Mouse (Mus musculus) kidney, adult 2 months (tissue): ENCODE results near the gene Tmem72. TPM values are rescaled to one million over a fixed set of nuclear protein-coding genes. Genes with fewer than 3 reads are reported as not detected.

ENCODE experiments used
- DNase-seq: peaks from one replicate; pipeline ENCODE4 v3.0.0; 2021
- H3K27ac ChIP-seq: fragments of 200-500 bp; 2 replicates; pipeline ENCODE4 v1.5.1; 2012; ENCODE audit warnings: low read depth, low read length, control low read depth, inconsistent platforms; ENCODE audit not compliant: insufficient read depth
- H3K27me3 ChIP-seq: fragments of 200-500 bp; replicated peaks from 2 replicates; pipeline ENCODE4 v1.6.1; 2012; ENCODE audit warnings: mild to moderate bottlenecking, moderate library complexity, low read length, inconsistent platforms; ENCODE audit not compliant: control insufficient read depth, insufficient read depth
- H3K36me3 ChIP-seq: fragments of 200-500 bp; 2 replicates; pipeline ENCODE4 v1.6.1; 2012; ENCODE audit warnings: mild to moderate bottlenecking, moderate library complexity, low read length, inconsistent platforms; ENCODE audit not compliant: control insufficient read depth, insufficient read depth
- H3K4me1 ChIP-seq: fragments of 200-500 bp; 2 replicates; pipeline ENCODE4 v1.6.1; 2011; ENCODE audit warnings: low read length; ENCODE audit not compliant: control insufficient read depth, insufficient read depth
- H3K4me3 ChIP-seq: fragments of 200-500 bp; 2 replicates; pipeline ENCODE4 v1.5.1; 2011; ENCODE audit warnings: mild to moderate bottlenecking, low read depth, low read length, control low read depth; ENCODE audit not compliant: insufficient read depth
- CTCF ChIP-seq: fragments of 200-500 bp; conservative IDR thresholded peaks from 2 replicates; pipeline ENCODE4 v1.5.1; 2011; ENCODE audit warnings: low read depth, mild to moderate bottlenecking, control low read depth, low read length, moderate library complexity, mixed read lengths; ENCODE audit not compliant: insufficient read depth, insufficient read length
- POLR2A ChIP-seq: fragments of 200-500 bp; IDR thresholded peaks from one replicate; pipeline ENCODE4 v1.6.1; 2011; ENCODE audit warnings: low read depth, low read length, control low read depth
- WGBS: fragments of 180-500 bp; shearing (Covaris S2); methylation state at CpG from one replicate; pipeline ENCODE4 v1.1.7; 2018; 5-methylcytosine and 5-hydroxymethylcytosine counted together
- polyA plus RNA-seq: library from polyadenylated mRNA; depleted of rRNA; stranded (reverse); fragments of >200 nt; gene quantifications from 2 replicates; pipeline ENCODE4 v1.2.3, GENCODE M21; 2012

Tmem72 gene
- polyA plus RNA-seq, 1 experiment = 13.4 TPM

DNA sequence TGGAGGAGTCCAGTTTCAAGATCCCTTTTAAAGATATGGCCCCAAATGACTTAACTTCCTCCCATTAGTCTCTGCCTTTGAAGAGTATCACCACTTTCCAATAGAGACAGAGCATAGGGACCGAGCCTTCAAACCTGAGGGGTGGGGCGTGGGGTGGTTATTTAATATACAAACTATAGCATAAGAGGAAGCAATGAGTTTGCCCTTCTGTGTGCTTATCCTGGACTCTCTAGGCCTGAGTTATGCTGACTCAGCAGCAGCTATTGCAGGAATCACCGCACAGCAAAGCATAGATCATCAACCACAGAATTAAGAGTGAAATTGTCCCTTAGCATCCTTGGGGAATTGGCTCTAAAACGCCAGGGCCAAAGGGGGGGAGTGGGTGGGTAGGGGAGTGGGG, 16.9 kb upstream of the Tmem72 start:
- H3K27ac ChIP-seq = no peak overlapping the region
- DNase-seq = no peak
- H3K27me3 ChIP-seq = no peaks in the 10 kb centered on the region
- H3K4me1 ChIP-seq = no peaks in the 10 kb centered on the region
- no peak overlapping the region for H3K4me3 ChIP-seq
- 67% methylated on average over 4 of the region's 4 CpGs for WGBS
- TF ChIP-seq CTCF = no peak
- TF ChIP-seq POLR2A = no peak
- H3K36me3 ChIP-seq = no peaks in the 10 kb centered on the region

DNA sequence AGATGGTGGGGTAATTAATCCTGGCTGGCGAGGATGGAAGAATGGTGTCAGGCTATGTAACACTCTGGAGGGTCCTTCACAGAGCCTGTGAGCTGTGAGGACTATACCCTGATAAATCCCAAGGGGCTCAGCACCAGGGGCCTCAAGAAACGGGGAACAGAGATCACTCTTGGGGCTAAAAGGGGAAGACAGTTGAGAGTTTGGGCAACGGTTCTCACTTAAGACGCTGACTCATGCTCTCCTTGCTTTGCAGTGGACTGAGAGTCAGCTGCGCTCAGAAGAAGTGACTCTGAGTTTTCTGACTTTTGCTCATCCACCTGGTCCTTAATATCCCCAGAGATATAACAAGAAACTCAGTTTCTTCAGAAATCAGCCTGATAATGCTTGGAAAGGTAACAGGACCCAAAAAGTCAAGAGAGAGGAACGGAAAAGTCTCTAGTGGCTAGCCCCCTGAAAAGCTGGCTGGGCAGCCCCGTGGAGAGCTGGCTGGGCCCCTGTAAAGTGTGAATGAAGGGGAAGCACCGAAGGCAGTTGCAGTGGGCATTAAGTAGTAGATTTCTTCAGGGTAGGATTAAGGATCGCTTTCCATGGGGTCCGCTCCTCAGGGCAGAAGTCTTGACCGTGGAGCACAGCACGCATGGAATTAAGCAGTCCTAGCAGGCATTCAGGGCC, 7.9 kb upstream of the Tmem72 start:
- H3K36me3 ChIP-seq = no peaks in the 10 kb centered on the region
- 82% methylated on average over 12 of the region's 12 CpGs for WGBS

DNA sequence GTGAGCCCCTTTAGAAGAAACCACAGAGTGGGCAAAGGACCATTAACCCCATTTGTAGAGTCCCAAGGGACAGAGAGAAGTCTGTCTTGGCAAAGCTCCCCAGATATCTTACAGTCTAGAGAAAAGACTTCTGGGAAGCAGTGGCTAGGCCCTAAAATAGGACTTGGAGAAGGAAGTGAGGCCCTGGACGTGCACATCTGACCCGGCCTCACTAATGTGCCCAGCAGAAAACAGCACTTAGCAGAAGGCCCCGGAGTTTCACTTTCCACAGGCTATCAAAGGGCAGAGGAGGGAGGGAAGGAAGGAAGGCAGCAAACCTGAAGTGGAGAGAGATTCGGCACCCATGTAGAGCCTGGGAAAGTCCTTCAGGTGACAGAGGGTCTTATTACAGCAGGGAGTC, 2.2 kb upstream of the Tmem72 start:
- Histone ChIP-seq H3K4me3 (no peak overlapping the region), H3K4me1 (0 out of 2 replicates have a peak, but pooled peaks cover 3% of the 10 kb centered on the region), H3K36me3 (no peaks in the 10 kb centered on the region), H3K27ac (no peak overlapping the region; the same call in 1 of the 2 replicates), H3K27me3 (no peaks in the 10 kb centered on the region)
- peak; percentile 47 for DNase-seq
- TF ChIP-seq POLR2A (no peak), CTCF (no peak)
- 63% methylated on average over 4 of the region's 4 CpGs for WGBS

More for the DNA sequence above, 7.9 kb upstream of the Tmem72 start:
- Histone ChIP-seq H3K4me1 (no peaks in the 10 kb centered on the region), H3K27ac (no peak overlapping the region), H3K4me3 (no peak overlapping the region), H3K27me3 (no peaks in the 10 kb centered on the region)
- no peak for TF ChIP-seq CTCF
- TF ChIP-seq POLR2A = no peak
- no peak for DNase-seq

DNA sequence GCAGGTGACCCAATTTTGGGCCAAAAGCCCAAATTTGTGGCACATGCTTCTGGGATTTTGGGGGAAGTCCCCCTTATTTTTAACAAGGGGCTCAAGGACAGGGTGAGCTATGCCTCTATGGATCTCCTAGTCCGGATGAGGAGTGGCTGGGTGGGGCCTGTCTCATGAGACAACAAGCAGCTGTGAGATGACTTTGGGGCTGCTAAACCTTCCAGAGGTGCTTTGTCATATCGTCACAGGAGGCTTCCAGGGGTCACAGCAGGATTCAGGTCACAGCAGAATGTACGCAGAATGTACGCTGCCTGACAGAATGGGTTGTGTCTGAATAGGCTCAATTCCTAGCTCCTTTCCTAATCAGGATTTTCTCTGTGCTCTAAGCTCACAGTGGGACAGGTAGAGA, 1.6 kb upstream of the Tmem72 start:
- H3K27me3 ChIP-seq = no peaks in the 10 kb centered on the region
- no peak for DNase-seq
- no peaks in the 10 kb centered on the region for H3K36me3 ChIP-seq
- no peak overlapping the region for H3K4me3 ChIP-seq
- H3K27ac ChIP-seq = no peak overlapping the region; the same call in 1 of the 2 replicates
- 0 out of 2 replicates have a peak, but pooled peaks cover 3% of the 10 kb centered on the region for H3K4me1 ChIP-seq
- TF ChIP-seq POLR2A (no peak), CTCF (no peak)
- 94% methylated on average over 4 of the region's 4 CpGs for WGBS

DNA sequence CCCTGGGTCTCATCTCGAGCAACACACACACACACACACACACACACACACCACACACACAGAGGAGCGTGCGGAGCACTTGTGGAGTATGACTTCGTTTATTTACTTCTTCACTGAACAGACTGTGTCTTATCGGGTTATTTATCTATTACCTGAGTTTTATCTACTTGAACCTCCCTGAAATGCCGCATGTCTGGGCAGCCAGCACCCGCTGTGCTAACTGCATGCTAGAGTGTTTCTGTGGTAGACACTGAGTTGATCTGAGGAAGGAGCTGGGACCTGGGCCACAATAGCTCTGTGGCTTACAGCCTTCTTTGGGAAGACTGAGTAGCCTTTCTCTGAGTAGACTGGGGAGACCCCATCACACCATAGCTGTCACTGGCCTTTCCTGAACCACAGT, 1.1 kb upstream of the Tmem72 start:
- 0 out of 2 replicates have a peak, but pooled peaks cover 3% of the 10 kb centered on the region for H3K4me1 ChIP-seq
- H3K27me3 ChIP-seq = no peaks in the 10 kb centered on the region
- no peak overlapping the region for H3K4me3 ChIP-seq
- TF ChIP-seq POLR2A (no peak), CTCF (no peak)
- no peak for DNase-seq
- 86% methylated on average over 7 of the region's 7 CpGs for WGBS
- no peaks in the 10 kb centered on the region for H3K36me3 ChIP-seq
- H3K27ac ChIP-seq = no peak overlapping the region

DNA sequence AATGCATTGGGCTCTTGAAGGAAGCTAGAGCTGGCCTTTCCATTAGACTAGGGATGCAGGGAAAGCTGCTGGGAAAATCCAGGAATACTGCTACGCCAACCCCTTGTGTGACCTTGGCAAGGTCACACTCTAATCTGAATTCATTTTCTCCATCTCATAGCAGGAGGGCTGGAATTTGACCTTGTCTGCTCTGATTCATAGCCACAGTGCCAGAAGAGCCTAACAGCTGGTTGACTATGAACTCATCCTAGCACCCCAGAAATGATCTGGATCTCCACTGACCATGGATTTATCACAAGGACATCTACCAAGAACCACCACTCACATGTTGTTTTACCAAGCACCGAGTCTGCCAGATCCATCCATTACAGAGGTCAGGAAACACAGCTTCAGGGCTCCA, 1.5 kb downstream of the Tmem72 start:
- Histone ChIP-seq H3K27me3 (no peaks in the 10 kb centered on the region), H3K27ac (peak overlapping the region; percentile 95), H3K4me1 (peaks cover 3% of the 10 kb centered on the region; the same call in 1 of the 2 replicates), H3K4me3 (peak overlapping the region; percentile 49), H3K36me3 (no peaks in the 10 kb centered on the region)
- TF ChIP-seq CTCF (no peak), POLR2A (no peak)
- WGBS = 45% methylated on average over 2 of the region's 2 CpGs
- DNase-seq = peak; percentile 48

DNA sequence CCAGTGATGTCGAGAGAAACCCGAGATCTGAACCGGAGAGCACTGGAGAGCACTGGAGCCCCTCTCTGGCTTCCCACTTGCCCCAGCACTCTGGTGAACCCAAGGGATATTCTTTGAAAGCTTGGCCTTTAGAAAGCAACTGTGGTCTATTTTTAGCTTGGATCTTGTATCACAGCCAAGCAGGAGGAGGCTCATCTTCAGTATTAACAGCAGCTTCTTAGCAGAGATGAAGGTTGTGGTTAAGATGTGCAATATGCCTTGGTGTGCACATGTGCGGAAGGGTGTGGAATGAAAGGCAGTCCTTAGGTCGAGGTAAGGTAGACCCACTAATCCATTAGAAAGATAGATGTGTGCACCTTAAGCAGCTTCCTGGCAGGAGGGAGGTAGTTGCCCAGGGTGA, 2.1 kb downstream of the Tmem72 start:
- peak; percentile 28 for DNase-seq
- 54% methylated on average over 5 of the region's 5 CpGs for WGBS
- Histone ChIP-seq H3K27me3 (no peaks in the 10 kb centered on the region), H3K36me3 (no peaks in the 10 kb centered on the region), H3K4me3 (peak overlapping the region; percentile 49), H3K4me1 (peaks cover 3% of the 10 kb centered on the region; the same call in 1 of the 2 replicates), H3K27ac (peak overlapping the region; percentile 95)
- TF ChIP-seq POLR2A (no peak), CTCF (no peak)
